Mouse (Mus musculus) midbrain, embryonic 13.5 days (tissue): Measurements from ENCODE around the gene Ints5. TPM values are rescaled to one million over a fixed set of nuclear protein-coding genes. Genes with fewer than 3 reads are reported as not detected.
A peak's percentile ranks its signal among the peaks of the same experiment; 100 is the strongest.

ENCODE experiments used
- ATAC-seq: fragments of 200-750 bp; cut with Nextera tagmentation; 2 replicates; pipeline ENCODE4 v1.8.0; 2017; ENCODE audit warnings: mild to moderate bottlenecking, moderate TSS enrichment, moderate library complexity
- H3K27ac ChIP-seq: fragments of 300-500 bp; sonication (generic); 2 replicates; pipeline ENCODE4 v1.5.1; 2015; ENCODE audit warnings: inconsistent platforms, mild to moderate bottlenecking, moderate library complexity
- H3K27me3 ChIP-seq: fragments of 300-500 bp; sonication (generic); 2 replicates; pipeline ENCODE4 v1.6.1; 2015; ENCODE audit warnings: mild to moderate bottlenecking, inconsistent platforms
- H3K36me3 ChIP-seq: fragments of 300-500 bp; sonication (generic); 2 replicates; pipeline ENCODE4 v1.6.1; 2015; ENCODE audit warnings: mild to moderate bottlenecking, inconsistent platforms
- H3K4me1 ChIP-seq: fragments of 300-500 bp; sonication (generic); replicated peaks from 2 replicates; pipeline ENCODE4 v1.6.1; 2015; ENCODE audit warnings: inconsistent platforms
- H3K4me2 ChIP-seq: fragments of 300-500 bp; sonication (generic); replicated peaks from 2 replicates; pipeline ENCODE4 v1.6.1; 2015; ENCODE audit warnings: moderate library complexity, mild to moderate bottlenecking, inconsistent platforms
- H3K4me3 ChIP-seq: fragments of 300-500 bp; sonication (generic); replicated peaks from 2 replicates; pipeline ENCODE4 v1.5.1; 2015; ENCODE audit warnings: mild to moderate bottlenecking, inconsistent platforms
- H3K9ac ChIP-seq: fragments of 300-500 bp; sonication (generic); replicated peaks from 2 replicates; pipeline ENCODE4 v1.6.1; 2015; ENCODE audit warnings: mild to moderate bottlenecking, inconsistent platforms
- H3K9me3 ChIP-seq: fragments of 300-500 bp; sonication (generic); 2 replicates; pipeline ENCODE4 v1.6.1; 2016; ENCODE audit warnings: mild to moderate bottlenecking, inconsistent platforms
- WGBS: fragments of 180-500 bp; shearing (Covaris S2); methylation state at CpG from one replicate; pipeline ENCODE4 v1.1.7; 2015; 5-methylcytosine and 5-hydroxymethylcytosine counted together
- polyA plus RNA-seq: library from polyadenylated mRNA; unstranded; fragments of >200 nt; fragmentation: Nextera tagmentation; extraction: Ambion mirVana; gene quantifications from 2 replicates; pipeline ENCODE4 v1.2.1, GENCODE M21; 2015

The Ints5 gene
- polyA plus RNA-seq, 1 experiment from 2014 or later = 38.9 TPM

DNA sequence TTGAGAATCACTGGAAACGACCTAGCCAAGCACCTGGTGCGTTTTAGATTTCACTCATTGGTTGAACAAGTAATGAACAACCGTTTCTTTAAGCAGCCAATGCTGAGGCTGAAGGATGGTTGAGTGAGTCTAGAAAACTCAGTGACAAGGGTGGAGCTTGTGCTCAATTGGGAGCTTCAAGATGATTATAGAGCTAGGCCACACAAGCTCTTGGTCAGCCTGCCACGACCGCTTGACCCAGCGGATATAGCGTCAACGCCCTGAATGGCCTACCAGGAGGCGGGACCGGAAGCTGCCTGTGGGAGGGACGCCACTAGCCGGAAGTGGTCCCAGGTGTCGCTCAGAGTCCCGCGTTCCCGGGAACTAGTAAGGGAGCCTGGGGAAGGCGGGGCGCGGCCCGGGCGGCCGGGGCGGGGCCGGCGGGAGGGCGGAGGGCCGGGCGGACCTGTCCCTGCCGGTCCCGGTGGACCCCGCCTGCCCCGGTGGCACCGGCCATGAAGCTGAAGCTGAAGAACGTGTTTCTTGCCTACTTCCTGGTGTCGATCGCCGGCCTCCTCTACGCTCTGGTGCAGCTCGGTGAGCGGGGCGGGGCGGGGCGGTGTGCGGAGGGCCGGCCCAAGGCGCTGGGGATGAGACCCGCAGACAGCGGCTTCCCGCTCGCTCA lies 27.4 kb downstream of the Ints5 start, which contains the start of gene B3gat3:
B3gat3 (plus strand) TSS at position 302 of the 664 bp plus-strand sequence.
- no peaks in the 10 kb centered on the region for H3K27me3 ChIP-seq
- peak; percentile 99 for ATAC-seq
- H3K27ac ChIP-seq = peak within 1 kb of the TSS; percentile 89
- peaks cover 19% of the 10 kb centered on the region for H3K36me3 ChIP-seq
- H3K4me3 ChIP-seq = peak within 1 kb of the TSS; percentile 91
- no peaks in the 10 kb centered on the region for H3K9me3 ChIP-seq
- H3K4me1 ChIP-seq = peaks cover 11% of the 10 kb centered on the region
- 3% methylated on average over 44 of the region's 50 CpGs for WGBS
- H3K9ac ChIP-seq = peak within 1 kb of the TSS; percentile 86
- peak within 1 kb of the TSS; percentile 87 for H3K4me2 ChIP-seq

DNA sequence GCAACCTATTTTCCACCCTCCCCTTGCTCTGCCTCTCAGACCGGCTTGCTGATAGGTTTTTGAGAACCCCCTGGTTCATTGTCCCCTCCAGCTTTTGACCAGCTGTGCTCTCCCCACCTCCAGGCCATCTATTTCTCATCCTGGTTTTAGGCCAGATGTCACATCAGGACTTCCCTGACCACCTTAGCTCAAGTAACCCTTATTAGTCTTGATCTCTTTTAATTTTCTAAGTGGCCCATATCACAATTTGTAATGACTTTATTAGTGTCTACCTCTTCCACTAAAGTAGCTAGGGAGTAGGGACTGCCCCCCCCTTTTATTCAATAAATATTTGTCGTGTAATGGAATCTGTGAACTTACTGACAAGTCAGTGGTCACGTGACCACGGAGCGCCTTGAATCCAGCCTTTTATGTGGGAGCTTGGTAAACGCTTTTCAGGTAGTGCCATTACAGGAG lies 28.1 kb downstream of the Ints5 start:
- Histone ChIP-seq H3K4me1 (peaks cover 11% of the 10 kb centered on the region), H3K9me3 (no peaks in the 10 kb centered on the region), H3K27me3 (no peaks in the 10 kb centered on the region), H3K36me3 (peaks cover 19% of the 10 kb centered on the region), H3K4me2 (peak overlapping the region; percentile 87), H3K4me3 (peak overlapping the region; percentile 91), H3K27ac (peak overlapping the region; percentile 89), H3K9ac (peak overlapping the region; percentile 86)
- ATAC-seq = no peak
- 3% methylated on average over 6 of the region's 6 CpGs for WGBS

GRCm38 (mm10) chr19:8921741-8922140 lies 28.9 kb downstream of the Ints5 start:
- no peak overlapping the region for H3K27ac ChIP-seq
- ATAC-seq = no peak
- peaks cover 19% of the 10 kb centered on the region for H3K36me3 ChIP-seq
- H3K4me3 ChIP-seq = peak overlapping the region; percentile 91; the same call in 1 of the 2 replicates
- H3K4me2 ChIP-seq = peak overlapping the region; percentile 87; the same call in 1 of the 2 replicates
- peaks cover 11% of the 10 kb centered on the region for H3K4me1 ChIP-seq
- 0 out of 2 replicates have a peak overlapping the region, but pooled peaks have one; percentile 28 for H3K9ac ChIP-seq
- WGBS = 86% methylated on average over 9 of the region's 9 CpGs
- H3K9me3 ChIP-seq = no peaks in the 10 kb centered on the region
- H3K27me3 ChIP-seq = no peaks in the 10 kb centered on the region

DNA sequence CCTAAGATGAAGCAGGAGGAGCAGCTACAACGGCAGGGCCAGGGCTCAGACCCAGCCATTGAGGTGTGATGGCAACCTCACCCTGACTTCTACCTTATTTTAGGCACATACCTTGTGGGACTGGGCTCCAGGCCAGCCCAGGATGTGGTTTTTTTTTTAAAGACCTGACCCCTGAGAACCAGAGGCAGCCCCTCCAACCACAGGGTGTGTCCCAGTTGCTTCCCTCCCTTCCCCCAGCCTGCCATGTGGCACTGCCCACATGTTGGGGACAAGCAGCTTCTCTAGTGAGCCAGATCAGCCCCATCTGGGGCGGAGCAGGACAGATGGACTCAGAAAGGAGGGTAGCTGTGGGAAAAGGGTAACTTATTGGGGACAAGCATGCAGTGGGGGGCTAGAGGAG lies 34.0 kb downstream of the Ints5 start:
- WGBS = 72% methylated on average over 2 of the region's 2 CpGs
- no peak overlapping the region for H3K4me2 ChIP-seq
- H3K9ac ChIP-seq = no peak overlapping the region
- no peaks in the 10 kb centered on the region for H3K9me3 ChIP-seq
- no peak overlapping the region for H3K4me3 ChIP-seq
- peaks cover 25% of the 10 kb centered on the region for H3K36me3 ChIP-seq
- H3K4me1 ChIP-seq = peaks cover 23% of the 10 kb centered on the region
- no peak for ATAC-seq
- no peak overlapping the region for H3K27ac ChIP-seq
- peaks cover 14% of the 10 kb centered on the region; the same call in 1 of the 2 replicates for H3K27me3 ChIP-seq

DNA sequence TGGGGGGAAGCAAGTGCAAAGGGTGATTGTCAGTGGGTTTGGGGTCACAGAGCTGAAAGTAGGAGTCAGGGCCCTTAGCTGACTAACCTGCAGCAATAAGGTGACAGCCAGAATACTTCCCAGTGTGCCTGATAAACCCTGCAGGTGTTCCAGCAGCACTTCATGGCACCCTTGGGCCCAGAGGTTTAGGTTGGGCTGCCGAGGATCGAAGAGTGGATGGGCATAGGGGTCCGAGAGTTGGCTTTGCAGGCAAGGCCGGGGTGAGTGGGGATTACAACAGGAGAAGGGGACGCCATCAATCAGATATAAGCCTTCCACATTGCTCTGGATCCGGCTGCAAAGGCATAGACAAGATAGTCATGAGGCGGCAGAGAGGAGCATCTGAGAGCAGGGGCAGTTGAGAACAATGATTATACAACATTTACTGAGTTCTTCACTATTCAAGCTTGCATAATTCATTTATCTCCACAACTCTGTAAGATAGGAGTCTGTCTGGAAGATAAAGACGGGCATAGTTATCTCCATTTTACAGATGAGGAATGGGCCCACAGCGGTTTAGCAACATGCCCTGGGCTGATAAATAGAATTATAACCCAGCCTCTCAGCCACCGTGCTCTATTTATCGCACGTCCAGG lies 35.2 kb downstream of the Ints5 start:
- Histone ChIP-seq H3K9ac (no peak overlapping the region), H3K4me2 (no peak overlapping the region), H3K27ac (no peak overlapping the region; the same call in 1 of the 2 replicates), H3K4me3 (no peak overlapping the region), H3K4me1 (peaks cover 21% of the 10 kb centered on the region), H3K27me3 (peaks cover 14% of the 10 kb centered on the region; the same call in 1 of the 2 replicates), H3K36me3 (peaks cover 25% of the 10 kb centered on the region), H3K9me3 (no peaks in the 10 kb centered on the region)
- WGBS = 88% methylated on average over 12 of the region's 12 CpGs
- no peak for ATAC-seq

GRCm38 (mm10) chr19:8928689-8929223 lies 36.0 kb downstream of the Ints5 start:
- H3K4me1 ChIP-seq = peaks cover 21% of the 10 kb centered on the region
- WGBS = 19% methylated on average over 16 of the region's 16 CpGs

GRCm38 (mm10) chr19:8929224-8930088 lies 36.7 kb downstream of the Ints5 start, which contains the start of the genes Rom1 and Eml3:
TSS of gene Rom1 (minus strand) at chr19:8929356.
TSS of gene Eml3 (plus strand) at chr19:8929552.
- no peak within 1 kb of the TSS; the same call in 1 of the 2 replicates for H3K27ac ChIP-seq
- peak within 1 kb of the TSS; percentile 78 for H3K4me2 ChIP-seq
- H3K36me3 ChIP-seq = peaks cover 26% of the 10 kb centered on the region
- H3K4me3 ChIP-seq = peak within 1 kb of the TSS; percentile 57
- peak within 1 kb of the TSS; percentile 76 for H3K9ac ChIP-seq
- ATAC-seq = peak; percentile 71
- WGBS = 1% methylated on average over 67 of the region's 74 CpGs
- peaks cover 14% of the 10 kb centered on the region; the same call in 1 of the 2 replicates for H3K27me3 ChIP-seq
- peaks cover 21% of the 10 kb centered on the region for H3K4me1 ChIP-seq
- H3K9me3 ChIP-seq = no peaks in the 10 kb centered on the region

More at GRCm38 (mm10) chr19:8928689-8929223, 36.0 kb downstream of the Ints5 start:
- peak; percentile 64 for ATAC-seq
- Histone ChIP-seq H3K27ac (no peak overlapping the region; the same call in 1 of the 2 replicates), H3K9me3 (no peaks in the 10 kb centered on the region), H3K4me2 (peak overlapping the region; percentile 78), H3K27me3 (peaks cover 14% of the 10 kb centered on the region; the same call in 1 of the 2 replicates), H3K4me3 (peak overlapping the region; percentile 57), H3K36me3 (peaks cover 25% of the 10 kb centered on the region), H3K9ac (peak overlapping the region; percentile 76)

- 13% methylated on average over 11 of the region's 11 CpGs for WGBS
- Histone ChIP-seq H3K9me3 (no peaks in the 10 kb centered on the region), H3K9ac (peak overlapping the region; percentile 76), H3K4me2 (peak overlapping the region; percentile 78), H3K36me3 (peaks cover 30% of the 10 kb centered on the region), H3K4me1 (peaks cover 21% of the 10 kb centered on the region), H3K27ac (no peak overlapping the region), H3K27me3 (peaks cover 14% of the 10 kb centered on the region; the same call in 1 of the 2 replicates), H3K4me3 (peak overlapping the region; percentile 57)
- no peak for ATAC-seq
Observed at GRCm38 (mm10) chr19:8930117-8930516, 37.3 kb downstream of the Ints5 start.

GRCm38 (mm10) chr19:8930771-8931170 lies 38.0 kb downstream of the Ints5 start:
- H3K4me3 ChIP-seq = no peak overlapping the region
- 86% methylated on average over 7 of the region's 7 CpGs for WGBS
- peaks cover 14% of the 10 kb centered on the region; the same call in 1 of the 2 replicates for H3K27me3 ChIP-seq
- no peaks in the 10 kb centered on the region for H3K9me3 ChIP-seq
- no peak for ATAC-seq
- H3K4me1 ChIP-seq = peaks cover 21% of the 10 kb centered on the region
- H3K4me2 ChIP-seq = peak overlapping the region; percentile 78
- H3K9ac ChIP-seq = 0 out of 2 replicates have a peak overlapping the region, but pooled peaks have one; percentile 76
- H3K36me3 ChIP-seq = peaks cover 24% of the 10 kb centered on the region
- H3K27ac ChIP-seq = no peak overlapping the region

- no peak overlapping the region for H3K9ac ChIP-seq
- no peak for ATAC-seq
- no peak overlapping the region for H3K27ac ChIP-seq
- no peaks in the 10 kb centered on the region for H3K27me3 ChIP-seq
- peaks cover 12% of the 10 kb centered on the region for H3K4me1 ChIP-seq
- peaks cover 12% of the 10 kb centered on the region; the same call in 1 of the 2 replicates for H3K36me3 ChIP-seq
- H3K4me3 ChIP-seq = no peak overlapping the region
- no peak overlapping the region for H3K4me2 ChIP-seq
- WGBS = 87% methylated on average over 2 of the region's 2 CpGs
- no peaks in the 10 kb centered on the region for H3K9me3 ChIP-seq
Observed at GRCm38 (mm10) chr19:8936736-8937135, 43.9 kb downstream of the Ints5 start.

DNA sequence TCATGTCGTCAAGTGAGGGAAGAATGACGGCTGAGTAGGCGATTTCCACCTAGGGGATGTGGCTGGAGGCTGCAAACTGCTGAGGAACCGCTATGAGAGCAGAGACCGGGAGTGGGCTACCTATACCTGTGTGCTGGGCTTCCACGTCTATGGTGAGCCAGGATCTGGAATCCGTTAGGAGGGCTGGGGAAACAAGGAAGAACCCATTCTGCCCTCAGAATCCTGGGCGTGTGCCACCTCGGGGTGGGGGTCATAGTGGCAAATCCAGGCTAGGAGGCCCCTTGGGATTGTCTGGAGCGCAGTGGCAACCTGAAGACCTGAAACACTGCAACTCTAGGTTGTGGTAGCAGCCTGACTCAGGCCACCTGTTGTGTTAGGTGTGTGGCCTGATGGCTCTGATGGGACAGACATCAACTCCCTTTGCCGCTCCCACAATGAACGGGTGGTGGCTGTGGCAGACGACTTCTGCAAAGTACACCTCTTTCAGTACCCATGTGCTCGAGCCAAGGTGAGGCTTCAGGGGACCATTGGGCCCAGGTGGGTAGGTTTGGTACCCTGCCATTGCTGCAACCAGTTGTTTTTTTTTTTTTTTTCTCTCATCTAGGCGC lies 47.8 kb downstream of the Ints5 start:
- peak overlapping the region; percentile 99 for H3K9ac ChIP-seq
- peak overlapping the region; percentile 98; the same call in 1 of the 2 replicates for H3K4me3 ChIP-seq
- H3K9me3 ChIP-seq = no peaks in the 10 kb centered on the region
- H3K4me2 ChIP-seq = peak overlapping the region; percentile 72
- H3K27me3 ChIP-seq = no peaks in the 10 kb centered on the region
- peaks cover 38% of the 10 kb centered on the region for H3K4me1 ChIP-seq
- peaks cover 25% of the 10 kb centered on the region for H3K36me3 ChIP-seq
- no peak for ATAC-seq
- no peak overlapping the region for H3K27ac ChIP-seq
- WGBS = 83% methylated on average over 15 of the region's 15 CpGs
